Mouse (Mus musculus): ENCODE results near the gene Hdac1.

Hdac1 gene

GRCm38 (mm10) chr4:129511413-129512096, 31.0 kb downstream of the Hdac1 start:
- no peak for DNase-seq (ENCODE audit: low read depth, low spot score)

GRCm38 (mm10) chr4:129510723-129511412, 31.6 kb downstream of the Hdac1 start:
- peak; percentile 68 for DNase-seq (ENCODE audit: low read depth, low spot score)

- DNase-seq (ENCODE audit: low read depth, low spot score), result peak; percentile 34
Measured at GRCm38 (mm10) chr4:129509650-129510049, 32.9 kb downstream of the Hdac1 start.

GRCm38 (mm10) chr4:129508834-129509600, 33.5 kb downstream of the Hdac1 start:
- no peak for DNase-seq (ENCODE audit: low read depth, low spot score)

GRCm38 (mm10) chr4:129508237-129508515, 34.3 kb downstream of the Hdac1 start:
- DNase-seq (ENCODE audit: low read depth, low spot score), result no peak

DNA sequence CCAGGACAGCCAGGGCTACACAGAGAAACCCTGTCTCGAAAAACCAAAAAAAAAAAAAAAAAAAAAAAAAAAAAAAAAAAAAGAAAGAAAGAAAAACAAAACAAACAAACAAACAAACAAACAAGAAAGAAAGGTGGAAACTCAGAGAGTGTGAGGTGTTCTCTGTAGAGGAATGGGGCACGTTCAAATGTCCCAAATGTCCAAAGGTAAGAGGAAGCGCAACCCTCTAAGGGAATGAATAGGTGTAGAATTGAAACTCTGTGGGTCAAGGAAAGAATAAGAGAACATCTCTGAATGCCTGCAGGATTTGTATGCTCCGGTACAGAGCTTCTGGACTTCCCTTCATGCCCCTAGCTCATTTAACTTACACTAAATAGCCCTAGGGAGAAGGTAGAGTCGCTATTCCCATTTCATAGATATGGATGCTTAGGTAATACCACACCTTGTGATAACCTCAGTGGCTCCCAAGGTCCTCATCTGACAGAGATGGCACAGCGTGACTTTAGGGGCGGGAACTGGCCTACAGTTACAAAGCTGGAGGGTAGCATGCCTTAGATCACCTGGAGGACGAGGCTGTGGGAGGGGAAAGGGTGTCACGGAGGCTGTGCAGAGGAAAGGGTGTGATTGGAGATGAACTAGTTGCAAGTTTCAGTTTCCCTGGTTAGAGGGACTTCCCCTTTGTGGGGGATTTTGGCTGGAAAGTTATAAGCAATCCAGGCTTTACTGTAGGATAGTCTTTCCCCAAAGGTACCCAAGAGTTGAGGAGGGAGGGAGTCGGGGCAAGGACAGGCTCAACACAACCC, 34.9 kb downstream of the Hdac1 start:
- DNase-seq (ENCODE audit: low read depth, low spot score), result no peak

GRCm38 (mm10) chr4:129505511-129505910, 37.0 kb downstream of the Hdac1 start:
- DNase-seq (ENCODE audit: low read depth, low spot score), result no peak

DNA sequence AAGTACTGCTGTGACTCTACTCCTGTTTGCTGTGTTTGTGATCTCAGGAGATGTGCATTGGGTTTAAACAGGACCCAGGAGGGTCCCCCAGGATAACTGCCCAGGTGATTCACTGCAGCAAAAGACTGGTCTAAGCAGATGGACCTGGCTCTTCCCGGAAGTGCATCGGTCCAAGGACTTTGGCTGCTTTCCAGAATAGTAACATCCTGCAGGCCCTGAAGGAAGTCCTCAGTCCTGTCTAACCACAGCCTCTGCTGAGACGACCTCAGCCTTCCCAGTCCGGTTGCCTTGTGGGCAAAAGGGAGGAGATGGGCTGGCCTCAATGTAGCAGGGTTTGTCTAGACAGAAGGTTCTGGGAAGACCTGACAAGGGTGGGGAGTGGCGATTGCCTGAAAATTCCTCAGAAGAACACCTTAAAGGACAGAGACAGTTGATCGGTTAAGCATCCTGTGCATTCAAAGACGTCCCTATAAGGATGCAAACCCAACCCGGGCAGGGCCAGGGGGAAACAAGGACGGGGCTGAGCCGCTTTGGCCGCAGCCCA, 39.5 kb downstream of the Hdac1 start:
- peak; percentile 94 for DNase-seq (ENCODE audit: low read depth, low spot score)

- no peak for DNase-seq (ENCODE audit: low read depth, low spot score)
Measured at GRCm38 (mm10) chr4:129502327-129502888, 40.1 kb downstream of the Hdac1 start.

- peak; percentile 93 for DNase-seq (ENCODE audit: low read depth, low spot score)
Measured at GRCm38 (mm10) chr4:129500607-129501566, 41.6 kb downstream of the Hdac1 start.

DNA sequence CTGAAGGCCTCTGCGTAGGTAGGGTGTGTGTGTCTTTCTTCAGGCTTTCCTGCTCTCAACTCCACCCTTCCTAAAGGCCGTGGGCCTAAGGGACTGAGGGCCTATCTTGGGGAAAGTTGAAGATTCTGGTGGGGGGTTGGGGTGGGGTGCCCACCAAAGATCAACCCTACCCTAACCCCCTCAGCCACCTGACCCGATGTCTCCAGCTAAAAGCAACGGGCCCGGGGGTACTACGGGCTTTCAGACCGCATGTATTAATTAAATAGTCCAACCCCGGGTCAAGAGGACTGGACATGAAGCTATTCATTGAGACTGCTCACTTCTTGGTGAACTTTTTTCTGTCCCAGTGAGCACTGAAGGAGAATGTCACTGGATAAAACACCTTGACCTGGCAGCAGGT, 42.5 kb downstream of the Hdac1 start:
- DNase-seq (ENCODE audit: low read depth, low spot score), result no peak

DNA sequence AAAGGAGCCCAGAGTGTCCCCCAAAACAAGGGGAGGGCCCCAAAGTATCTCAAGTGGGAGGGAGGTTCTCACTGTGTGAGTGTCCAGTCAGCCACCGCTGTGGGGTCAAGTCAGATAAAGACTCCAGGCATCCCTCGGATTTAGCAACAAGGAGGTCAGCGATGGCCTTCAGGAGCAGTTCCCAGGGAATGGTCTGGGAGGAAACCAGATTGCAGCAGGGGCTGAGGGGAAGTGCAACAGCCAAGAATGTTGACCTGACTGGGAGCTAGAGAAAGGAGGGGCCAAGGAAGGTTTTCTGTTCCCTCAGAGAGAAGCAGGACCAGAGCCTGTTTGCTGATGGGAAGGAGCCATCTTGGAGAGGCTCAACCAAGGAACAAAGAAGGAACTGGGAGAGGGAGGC, 43.6 kb downstream of the Hdac1 start:
- peak; percentile 33 for DNase-seq (ENCODE audit: low read depth, low spot score)

DNA sequence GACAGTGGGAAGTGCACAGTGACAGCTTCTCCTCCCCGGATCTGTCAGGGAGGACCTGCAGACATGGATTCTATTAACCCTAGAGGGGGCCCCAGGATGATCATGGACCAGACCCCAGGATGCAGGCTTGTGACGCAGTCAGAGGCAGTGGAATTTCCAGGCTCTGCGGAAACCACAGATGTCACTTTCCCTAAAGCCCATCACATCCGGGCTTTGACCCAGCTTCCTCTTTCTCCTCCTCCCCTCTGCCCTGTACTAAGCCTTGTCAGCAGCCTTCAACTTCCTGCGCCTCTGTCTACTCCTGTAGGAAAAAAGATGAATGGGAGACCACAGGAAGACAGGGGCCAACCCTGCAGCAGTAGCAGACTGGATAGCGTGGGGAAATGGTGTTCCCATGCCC, 45.9 kb downstream of the Hdac1 start:
- DNase-seq (ENCODE audit: low read depth, low spot score), result no peak

DNA sequence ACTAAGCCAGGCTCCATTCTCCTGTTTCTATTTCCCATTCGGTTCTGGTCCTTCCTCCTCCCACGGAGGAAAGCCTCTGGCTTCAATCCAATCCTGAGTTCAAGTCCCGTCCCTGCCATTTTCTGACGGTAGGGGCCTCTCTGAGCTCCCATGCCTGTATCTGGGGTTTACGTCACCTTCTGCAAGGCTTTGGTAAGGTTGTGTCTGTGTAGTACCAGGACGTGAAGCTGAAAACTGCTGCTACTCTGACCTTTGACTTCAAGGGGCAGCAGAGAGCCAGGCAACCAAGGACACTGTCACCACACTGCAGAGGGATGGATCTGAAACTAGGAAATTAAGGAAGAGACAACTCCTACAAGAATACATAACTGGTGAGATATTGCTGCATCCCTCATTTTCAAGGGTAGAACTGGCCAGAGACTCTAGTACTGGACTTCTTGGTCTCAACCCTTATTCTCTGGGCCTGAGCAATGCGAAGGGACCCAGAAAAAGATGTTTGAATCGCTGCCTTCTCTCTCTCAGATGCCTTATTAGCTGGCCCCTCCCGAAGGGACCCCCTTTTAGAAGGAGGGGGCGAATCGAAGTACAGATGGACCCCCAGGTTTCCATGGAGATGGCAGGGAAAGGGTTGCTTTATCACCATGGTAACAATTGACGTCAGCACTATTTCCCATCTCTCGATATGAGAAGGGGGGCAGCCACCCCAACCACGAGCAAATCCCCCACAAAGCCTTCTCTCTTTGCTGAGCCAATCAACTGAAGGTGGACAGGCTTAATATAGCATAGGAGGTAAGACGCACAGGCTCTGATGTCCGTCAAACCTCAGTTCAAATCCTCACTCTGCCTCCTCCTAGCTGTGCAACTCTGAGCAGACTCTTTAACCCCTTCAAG, 46.6 kb downstream of the Hdac1 start:
- peak; percentile 87 for DNase-seq (ENCODE audit: low read depth, low spot score)

DNA sequence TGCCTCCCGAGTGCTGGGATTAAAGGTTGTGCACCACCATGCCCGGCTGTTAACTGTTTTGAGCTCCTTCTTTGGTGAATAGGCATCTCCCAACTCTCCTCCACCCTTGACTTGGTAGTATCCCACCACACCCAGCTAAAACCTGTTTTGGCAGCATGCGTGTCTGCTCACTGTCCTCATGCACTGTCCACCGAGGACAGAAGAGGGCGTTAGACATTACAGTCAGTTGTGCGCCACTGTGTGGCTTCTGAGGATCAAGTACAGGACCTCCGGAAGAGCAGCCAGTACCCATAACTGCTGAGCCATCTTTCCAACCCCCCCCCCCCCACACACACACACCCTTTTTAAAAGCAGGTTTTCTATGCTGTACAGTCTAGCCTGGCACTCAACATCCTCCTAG, 47.8 kb downstream of the Hdac1 start:
- DNase-seq (ENCODE audit: low read depth, low spot score), result peak; percentile 54

- peak; percentile 52 for DNase-seq (ENCODE audit: low read depth, low spot score)
Measured at GRCm38 (mm10) chr4:129490972-129491880, 51.3 kb downstream of the Hdac1 start, which contains the start of the genes Tssk3 and Fam229a. Gene Tssk3 (minus strand): TSS chr4:129491022. Gene Fam229a (plus strand): TSS chr4:129491190.

GRCm38 (mm10) chr4:129481090-129481489, 61.4 kb downstream of the Hdac1 start:
- no peak for DNase-seq (ENCODE audit: low read depth, low spot score)

DNA sequence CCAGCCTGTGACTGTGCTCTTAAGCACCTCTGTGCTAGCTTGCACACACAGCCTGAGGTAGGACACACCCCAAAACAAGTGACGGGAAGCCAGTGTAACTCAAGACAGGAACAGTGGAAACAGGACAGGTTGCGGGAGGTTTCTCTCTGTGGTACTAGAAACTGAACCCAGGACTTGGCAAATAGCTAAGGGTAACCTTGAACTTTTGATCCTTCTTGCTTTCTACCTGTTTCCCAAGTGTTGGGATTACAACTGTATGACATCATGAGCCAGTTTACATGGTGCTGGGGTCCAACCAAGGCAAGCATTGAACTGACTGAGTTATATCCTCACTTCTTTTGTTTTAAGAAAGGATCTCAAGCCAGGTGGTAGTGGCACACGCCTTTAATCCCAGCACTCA, 62.6 kb downstream of the Hdac1 start:
- DNase-seq (ENCODE audit: low read depth, low spot score), result no peak

All from ES-CJ7 (cell line).